Mouse (Mus musculus): Measurements from ENCODE around the gene Six3.

Gene Six3

GRCm38 (mm10) chr17:85613266-85613860, at the start of gene Six3:
Gene Six3 (plus strand): TSS chr17:85613608.
- DNase-seq (ENCODE audit: low spot score): peak; percentile 15

- DNase-seq (ENCODE audit: low spot score): no peak
Observed at GRCm38 (mm10) chr17:85564107-85564506, 49.3 kb upstream of the Six3 start.

- no peak for DNase-seq (ENCODE audit: low spot score)
Observed at GRCm38 (mm10) chr17:85574023-85574422, 39.4 kb upstream of the Six3 start.

- no peak for DNase-seq (ENCODE audit: low spot score)
Observed at GRCm38 (mm10) chr17:85578290-85578689, 35.1 kb upstream of the Six3 start.

GRCm38 (mm10) chr17:85579350-85579749, 34.1 kb upstream of the Six3 start:
- no peak for DNase-seq (ENCODE audit: low spot score)

GRCm38 (mm10) chr17:85580221-85580620, 33.2 kb upstream of the Six3 start:
- DNase-seq (ENCODE audit: low spot score): no peak

- no peak for DNase-seq (ENCODE audit: low spot score)
Observed at GRCm38 (mm10) chr17:85584170-85584569, 29.2 kb upstream of the Six3 start.

- DNase-seq (ENCODE audit: low spot score): no peak
Observed at GRCm38 (mm10) chr17:85584573-85584972, 28.8 kb upstream of the Six3 start.

GRCm38 (mm10) chr17:85585779-85586178, 27.6 kb upstream of the Six3 start:
- DNase-seq (ENCODE audit: low spot score): no peak

- DNase-seq (ENCODE audit: low spot score): no peak
Observed at GRCm38 (mm10) chr17:85591976-85592375, 21.4 kb upstream of the Six3 start.

GRCm38 (mm10) chr17:85595853-85596252, 17.6 kb upstream of the Six3 start:
- no peak for DNase-seq (ENCODE audit: low spot score)

GRCm38 (mm10) chr17:85596341-85596890, 17.0 kb upstream of the Six3 start:
- no peak for DNase-seq (ENCODE audit: low spot score)

GRCm38 (mm10) chr17:85599520-85599919, 13.9 kb upstream of the Six3 start:
- DNase-seq (ENCODE audit: low spot score): no peak

- DNase-seq (ENCODE audit: low spot score): no peak
Observed at GRCm38 (mm10) chr17:85606463-85606862, 6.9 kb upstream of the Six3 start.

GRCm38 (mm10) chr17:85607556-85608365, 5.6 kb upstream of the Six3 start:
- DNase-seq (ENCODE audit: low spot score): peak; percentile 62

- peak; percentile 65 for DNase-seq (ENCODE audit: low spot score)
Observed at GRCm38 (mm10) chr17:85608366-85609093, 4.9 kb upstream of the Six3 start.

GRCm38 (mm10) chr17:85609094-85609425, 4.3 kb upstream of the Six3 start:
- peak; percentile 63 for DNase-seq (ENCODE audit: low spot score)

GRCm38 (mm10) chr17:85609621-85610392, 3.6 kb upstream of the Six3 start:
- DNase-seq (ENCODE audit: low spot score): peak; percentile 58

GRCm38 (mm10) chr17:85610393-85611115, 2.9 kb upstream of the Six3 start:
- DNase-seq (ENCODE audit: low spot score): peak; percentile 43

- DNase-seq (ENCODE audit: low spot score): peak; percentile 26
Observed at GRCm38 (mm10) chr17:85611521-85612515, 1.6 kb upstream of the Six3 start.

Measured in embryo, embryonic 10.5 days (tissue).